Mouse (Mus musculus) spleen, postnatal 36 days (tissue): Measurements from ENCODE around the gene Chrna9.
"Not testable (repeated sequence)": the region's sequence is repeated elsewhere in the genome, so short reads cannot be mapped to it uniquely, and the experiment has no call there.

Experiments used
- DNase-seq, 2 experiments: peaks; one replicate each; pipeline ENCODE4 v3.0.0; 2022; ENCODE audit warnings: low spot score in 2 of 2, mixed read lengths in 1 of 2

Gene Chrna9

GRCm38 (mm10) chr5:65956144-65957008 is 21.7 kb downstream of the Chrna9 start:
- no peak for DNase-seq

- DNase-seq: peak; percentile 31 to 47
These were observed 23.9 kb downstream of the Chrna9 start for GRCm38 (mm10) chr5:65958597-65958996.

- DNase-seq: peak; percentile 13 to 32
These were observed 25.3 kb downstream of the Chrna9 start for GRCm38 (mm10) chr5:65959893-65960596.

- DNase-seq: no peak
These were observed 25.9 kb downstream of the Chrna9 start for GRCm38 (mm10) chr5:65960597-65960950.

- no peak for DNase-seq
These were observed 28.6 kb downstream of the Chrna9 start for GRCm38 (mm10) chr5:65963291-65963690.

GRCm38 (mm10) chr5:65965771-65966279 is 31.1 kb downstream of the Chrna9 start:
- DNase-seq: no peak

- DNase-seq: no peak
These were observed 32.4 kb downstream of the Chrna9 start for GRCm38 (mm10) chr5:65967091-65967490.

GRCm38 (mm10) chr5:65968004-65968403 is 33.3 kb downstream of the Chrna9 start:
- no peak for DNase-seq

- DNase-seq: no peak
These were observed 38.5 kb downstream of the Chrna9 start for GRCm38 (mm10) chr5:65973189-65973588.

GRCm38 (mm10) chr5:65975731-65976130 is 41.0 kb downstream of the Chrna9 start:
- no peak for DNase-seq

- no peak for DNase-seq
These were observed 51.7 kb downstream of the Chrna9 start for GRCm38 (mm10) chr5:65986426-65986825.

GRCm38 (mm10) chr5:65987004-65987403 is 52.3 kb downstream of the Chrna9 start:
- DNase-seq: not testable (repeated sequence)

- peak in 1 of 2 experiments; percentile 31 for DNase-seq
These were observed 56.5 kb downstream of the Chrna9 start for GRCm38 (mm10) chr5:65991191-65991590.

- DNase-seq: no peak
These were observed 59.9 kb downstream of the Chrna9 start for GRCm38 (mm10) chr5:65994643-65995042.

- DNase-seq: no peak
These were observed 63.1 kb downstream of the Chrna9 start for GRCm38 (mm10) chr5:65997813-65998212.

GRCm38 (mm10) chr5:65999106-65999505 is 64.4 kb downstream of the Chrna9 start:
- no peak for DNase-seq

- no peak for DNase-seq
These were observed 65.4 kb downstream of the Chrna9 start for GRCm38 (mm10) chr5:66000074-66000473.

GRCm38 (mm10) chr5:66000567-66001125 is 65.9 kb downstream of the Chrna9 start:
- no peak for DNase-seq

GRCm38 (mm10) chr5:66001232-66001631 is 66.5 kb downstream of the Chrna9 start:
- DNase-seq: no peak

GRCm38 (mm10) chr5:66004134-66004925 is 69.6 kb downstream of the Chrna9 start, which contains the start of gene 9130230L23Rik:
Gene 9130230L23Rik, minus strand, starts transcription at chr5:66004285.
- DNase-seq: no peak

- DNase-seq: no peak
These were observed 70.4 kb downstream of the Chrna9 start for GRCm38 (mm10) chr5:66005041-66005678.
